Mouse (Mus musculus): ENCODE data around the gene Spsb1. TPM values are rescaled to one million over a fixed set of nuclear protein-coding genes. Genes with fewer than 3 reads are reported as not detected.

Gene Spsb1
- total RNA-seq, 2 experiments from 2014 or later: 17.7 to 19.6 TPM

DNA sequence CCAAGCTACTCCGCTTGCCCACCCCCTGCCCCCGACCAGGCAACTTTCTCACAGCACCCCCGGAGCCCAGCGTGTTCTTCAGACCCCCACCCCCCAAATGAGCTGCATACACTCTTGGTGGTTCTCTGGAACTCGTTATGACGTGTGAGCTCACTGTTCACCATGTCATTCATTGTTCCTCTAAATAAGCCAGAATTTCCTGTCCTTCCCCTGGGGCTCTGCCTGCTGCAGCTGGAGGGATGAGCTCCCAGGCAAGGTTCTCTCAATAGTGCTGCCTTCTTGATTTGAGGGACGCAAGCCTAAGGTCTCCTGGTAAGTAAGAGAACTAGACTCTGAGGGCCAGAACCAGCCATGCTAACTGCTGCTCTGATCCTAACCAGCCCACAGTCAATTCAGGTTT lies 59.6 kb downstream of the Spsb1 start:
- intact Hi-C loops (cut with DNase I): no loop called here
- no peak for DNase-seq (ENCODE audit: low spot score in 2 of 2)

DNA sequence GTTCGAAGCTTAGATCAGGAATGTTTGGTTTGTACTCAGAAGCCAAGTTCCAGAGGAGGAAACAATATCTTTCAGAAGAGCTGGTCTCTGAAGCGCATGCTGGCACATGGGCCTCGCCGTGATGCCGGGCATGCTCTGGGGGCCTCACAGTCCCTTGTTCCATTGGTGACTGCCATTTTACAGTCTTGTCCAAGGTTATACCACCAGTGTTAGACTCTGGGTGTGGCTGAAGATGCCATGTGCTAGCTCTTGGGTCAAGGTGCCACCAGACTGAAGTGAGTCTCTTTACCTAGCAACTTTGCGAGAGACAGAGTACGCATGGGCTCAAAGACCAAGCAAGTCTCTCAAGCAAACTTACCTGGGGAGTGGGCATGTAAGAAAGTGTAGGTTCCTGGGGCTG lies 60.5 kb downstream of the Spsb1 start:
- intact Hi-C loops (cut with DNase I): no loop called here
- DNase-seq (ENCODE audit: low spot score in 2 of 2): no peak

DNA sequence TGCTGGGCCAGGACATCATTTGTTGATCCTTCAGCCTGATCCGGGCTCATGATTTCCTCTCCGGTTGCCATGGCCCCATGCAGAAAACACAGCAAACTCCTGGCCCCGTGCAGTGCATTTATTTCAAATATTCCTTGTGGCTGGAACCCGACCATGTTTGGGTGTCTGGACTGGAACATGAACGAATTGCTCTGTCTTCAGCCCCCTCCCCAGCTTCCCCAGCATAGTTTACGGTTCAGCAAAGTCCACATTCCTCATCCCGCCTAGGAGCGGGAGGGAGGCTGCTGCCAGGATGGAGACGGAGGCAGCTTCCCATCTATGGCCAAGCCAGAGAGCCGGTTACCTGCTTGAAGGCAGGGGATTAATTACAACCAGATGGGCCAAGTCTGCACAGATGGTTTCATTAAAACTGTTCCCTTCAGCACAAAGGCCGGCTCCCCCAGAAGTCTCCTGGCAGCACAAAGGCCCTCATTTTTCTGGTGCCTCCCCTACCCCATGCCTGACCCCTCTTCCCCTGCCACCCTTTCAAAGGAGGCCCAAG lies 61.2 kb downstream of the Spsb1 start:
- DNase-seq (ENCODE audit: low spot score in 2 of 2): no peak
- intact Hi-C loops (cut with DNase I): no loop called here

DNA sequence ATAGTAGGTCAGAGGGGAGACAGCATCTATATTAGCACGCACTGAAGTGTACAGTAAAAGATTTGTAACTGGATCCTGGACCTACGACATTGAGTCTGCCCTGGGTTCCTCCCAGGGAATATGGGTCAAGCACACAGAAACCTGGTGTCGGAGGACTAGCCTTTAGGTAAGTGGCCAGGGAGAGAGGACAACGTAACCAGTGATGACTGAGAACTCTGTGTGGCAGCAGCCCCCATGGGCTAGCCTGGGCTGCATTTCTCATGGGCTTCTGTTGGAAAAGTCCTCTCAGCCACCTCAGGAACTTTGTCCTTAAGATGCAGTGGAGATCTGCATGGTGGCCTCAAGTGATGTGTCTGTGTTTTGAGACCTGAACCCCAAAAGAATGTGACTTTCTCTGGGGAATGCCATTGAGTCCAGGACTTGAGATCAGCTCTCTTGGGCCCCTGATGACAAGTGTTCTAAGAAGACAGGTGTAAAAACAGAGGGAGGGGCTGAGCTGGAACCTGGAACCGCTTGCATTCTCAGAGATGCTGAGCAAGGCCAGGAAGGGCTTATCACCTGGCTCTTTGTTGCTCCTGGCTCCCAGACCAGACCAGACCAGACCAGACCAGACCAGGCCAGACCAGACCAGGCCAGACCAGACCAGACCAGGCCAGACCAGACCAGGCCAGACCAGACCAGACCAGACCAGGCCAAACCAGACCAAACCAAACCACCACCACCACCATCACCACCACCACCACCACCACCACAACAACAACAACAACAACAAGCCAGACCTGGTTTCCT lies 63.5 kb downstream of the Spsb1 start:
- intact Hi-C loops (cut with DNase I): no loop called here

DNA sequence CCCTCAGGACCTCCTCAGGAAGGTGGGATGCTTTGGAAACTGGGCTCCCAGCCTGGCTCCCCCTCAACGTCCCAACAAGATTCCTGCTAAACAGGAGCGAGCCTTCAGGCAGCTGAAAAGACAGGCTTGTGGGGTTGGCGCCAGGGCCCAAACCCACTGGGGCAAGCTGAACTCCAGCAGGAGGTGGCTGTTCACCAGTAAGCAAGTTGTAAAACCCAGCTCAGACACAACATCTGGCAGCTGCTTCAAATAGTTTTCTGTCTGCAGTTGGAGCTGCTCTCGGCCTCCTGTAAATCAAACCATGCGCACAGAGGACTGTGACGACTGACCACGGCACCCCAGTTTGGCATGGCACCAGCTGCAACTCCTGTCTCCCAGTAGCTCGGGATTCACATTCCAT lies 64.3 kb downstream of the Spsb1 start:
- intact Hi-C loops (cut with DNase I): no loop called here
- no peak for DNase-seq (ENCODE audit: low spot score in 2 of 2)

More for the DNA sequence above, 63.5 kb downstream of the Spsb1 start:
- no peak for DNase-seq (ENCODE audit: low spot score in 2 of 2)

DNA sequence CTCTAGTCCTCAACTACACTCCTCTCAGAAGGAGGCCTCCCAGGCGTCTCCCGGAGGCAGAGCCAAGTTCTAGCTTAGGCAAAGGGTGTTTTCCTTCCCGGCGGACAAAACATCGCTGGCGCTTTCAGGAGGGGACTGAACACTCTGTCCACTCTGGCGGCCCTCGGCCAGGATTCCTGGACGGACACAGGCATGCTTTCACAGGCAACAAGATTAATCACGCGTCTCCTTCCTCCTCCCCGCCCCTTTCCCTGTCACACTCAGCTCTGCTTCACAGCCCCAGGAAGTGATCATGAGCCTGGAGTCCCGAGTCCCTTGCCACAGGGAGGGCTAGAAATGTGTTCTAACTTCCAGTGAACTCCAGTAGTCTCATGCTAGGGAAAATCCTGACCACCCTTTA lies 65.0 kb downstream of the Spsb1 start:
- intact Hi-C loops (cut with DNase I): no loop called here
- DNase-seq (ENCODE audit: low spot score in 2 of 2): peak; percentile 73 to 89

DNA sequence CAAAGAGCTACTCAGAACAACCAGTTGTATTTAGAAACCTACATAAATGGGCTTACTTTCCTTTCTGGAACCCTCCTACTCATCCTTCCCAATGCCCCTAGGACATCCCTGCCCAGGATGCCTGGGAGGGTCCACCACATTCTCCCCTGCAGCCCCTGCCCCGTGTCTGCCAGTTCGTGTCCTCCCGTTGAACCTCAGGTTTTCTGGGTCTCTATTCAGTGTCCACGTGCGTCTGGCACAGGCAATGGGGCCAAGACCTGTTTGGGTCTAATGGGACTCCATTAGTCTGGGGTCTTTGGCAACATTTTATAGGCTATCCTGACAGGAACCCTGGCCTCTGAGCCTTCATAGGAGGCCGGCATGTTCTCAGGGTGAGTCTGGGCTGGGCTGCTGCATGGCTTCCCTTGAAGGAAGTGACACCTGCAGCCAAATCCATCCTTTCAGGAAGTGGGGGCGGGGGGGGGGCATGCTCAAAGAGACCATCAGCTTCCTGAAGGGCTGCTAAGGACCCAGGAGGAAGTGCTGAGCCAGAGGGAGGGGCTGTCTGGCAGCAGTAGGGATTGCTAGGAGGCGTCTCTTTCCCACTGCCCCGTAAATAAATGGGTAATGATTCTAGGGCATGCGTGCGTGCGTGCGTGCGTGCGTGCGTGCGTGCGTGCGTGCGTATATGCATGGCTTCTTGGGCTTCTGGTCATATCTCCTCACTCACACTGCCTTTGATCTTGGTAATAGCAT lies 65.9 kb downstream of the Spsb1 start:
- no peak for DNase-seq (ENCODE audit: low spot score in 2 of 2)
- intact Hi-C loops (cut with DNase I): no loop called here

DNA sequence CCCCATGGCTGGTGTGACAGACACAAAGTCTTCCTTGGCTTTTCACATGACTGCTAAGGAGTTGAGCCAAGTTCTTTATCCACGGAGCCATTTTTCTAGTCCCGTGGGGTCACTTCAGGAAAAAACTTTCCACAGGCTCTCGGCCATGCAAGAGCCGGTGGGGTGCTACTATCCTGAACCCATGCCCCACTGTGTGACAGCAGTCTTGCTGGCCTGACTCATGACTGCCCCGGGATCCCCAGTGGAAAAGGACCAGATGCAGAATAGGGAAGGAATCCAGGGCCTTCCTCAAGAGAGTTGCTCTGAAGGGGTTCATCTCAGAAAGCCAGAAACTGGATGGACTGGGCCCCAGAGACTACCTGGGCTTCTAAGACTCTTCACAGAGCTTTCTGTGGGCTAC lies 66.7 kb downstream of the Spsb1 start:
- intact Hi-C loops (cut with DNase I): no loop called here

DNA sequence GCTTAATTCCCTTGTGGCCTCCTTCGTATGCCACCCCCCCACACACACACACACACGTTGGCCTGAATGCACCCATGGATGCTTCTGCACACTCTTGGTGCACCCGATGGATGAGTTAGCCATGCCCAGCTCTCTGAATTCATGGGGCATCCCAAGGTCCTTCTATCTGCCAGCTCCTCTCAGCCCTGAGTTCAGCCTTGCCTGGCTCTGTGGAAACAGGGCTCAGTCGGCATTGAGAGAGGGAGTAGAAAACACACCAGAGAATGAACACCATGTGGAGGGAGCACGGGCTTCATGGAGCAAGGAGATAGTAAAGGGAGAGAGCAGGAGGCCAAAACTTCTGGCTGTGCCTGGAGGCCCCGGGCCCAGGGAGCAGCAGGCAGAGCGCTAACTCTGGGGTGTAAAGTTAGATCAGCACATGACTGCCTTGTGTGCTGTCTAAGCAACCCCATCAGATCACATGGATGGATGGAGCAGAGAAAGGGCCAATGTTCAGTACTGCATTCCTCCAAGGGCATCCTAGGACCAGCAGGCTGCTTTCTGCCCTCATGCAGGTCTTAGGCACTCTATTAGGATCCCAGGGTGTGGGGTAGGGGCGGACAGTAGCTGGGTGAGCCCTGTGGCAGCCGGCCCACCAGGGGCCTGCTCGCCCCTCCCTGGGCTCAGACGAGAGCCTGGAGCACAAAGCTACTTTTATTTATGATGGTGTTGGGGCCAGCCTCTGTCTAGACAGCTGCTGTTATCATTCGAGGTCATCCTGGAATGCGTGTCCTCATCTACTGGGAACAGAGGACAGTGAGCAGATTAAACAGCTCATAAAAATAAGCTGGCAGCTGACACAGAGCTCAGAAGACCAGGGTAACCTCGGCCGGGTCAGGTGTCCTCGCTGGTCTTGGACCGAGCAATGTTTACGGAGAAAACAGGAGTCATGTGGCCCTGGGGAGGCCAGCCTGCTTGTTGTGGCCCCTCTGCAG lies 68.3 kb downstream of the Spsb1 start:
- intact Hi-C loops (cut with DNase I): no loop called here
- DNase-seq (ENCODE audit: low spot score in 2 of 2): no peak

More for the DNA sequence above, 66.7 kb downstream of the Spsb1 start:
- no peak for DNase-seq (ENCODE audit: low spot score in 2 of 2)

DNA sequence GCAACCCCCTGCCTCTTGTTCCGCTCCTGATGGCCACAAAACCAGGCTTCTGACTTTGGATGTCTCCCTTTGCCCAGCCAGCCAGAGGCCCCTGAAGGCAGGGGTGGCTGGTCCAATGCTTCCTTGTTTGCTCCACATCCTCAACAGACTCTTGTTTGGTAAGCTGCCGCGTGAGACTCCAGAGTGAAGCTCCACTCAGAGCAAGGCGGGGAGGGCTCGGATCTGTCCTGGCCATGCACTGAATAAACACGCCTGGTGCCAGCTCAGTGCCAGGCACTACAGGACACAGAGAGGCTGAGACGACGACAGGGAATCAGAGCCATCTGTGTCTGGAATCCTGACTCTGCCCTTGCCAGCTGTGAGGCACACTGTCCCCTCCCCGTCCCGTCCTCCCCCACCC lies 70.9 kb downstream of the Spsb1 start:
- intact Hi-C loops (cut with DNase I): no loop called here
- peak in 1 of 2 experiments; percentile 49 for DNase-seq (ENCODE audit: low spot score in 2 of 2)

DNA sequence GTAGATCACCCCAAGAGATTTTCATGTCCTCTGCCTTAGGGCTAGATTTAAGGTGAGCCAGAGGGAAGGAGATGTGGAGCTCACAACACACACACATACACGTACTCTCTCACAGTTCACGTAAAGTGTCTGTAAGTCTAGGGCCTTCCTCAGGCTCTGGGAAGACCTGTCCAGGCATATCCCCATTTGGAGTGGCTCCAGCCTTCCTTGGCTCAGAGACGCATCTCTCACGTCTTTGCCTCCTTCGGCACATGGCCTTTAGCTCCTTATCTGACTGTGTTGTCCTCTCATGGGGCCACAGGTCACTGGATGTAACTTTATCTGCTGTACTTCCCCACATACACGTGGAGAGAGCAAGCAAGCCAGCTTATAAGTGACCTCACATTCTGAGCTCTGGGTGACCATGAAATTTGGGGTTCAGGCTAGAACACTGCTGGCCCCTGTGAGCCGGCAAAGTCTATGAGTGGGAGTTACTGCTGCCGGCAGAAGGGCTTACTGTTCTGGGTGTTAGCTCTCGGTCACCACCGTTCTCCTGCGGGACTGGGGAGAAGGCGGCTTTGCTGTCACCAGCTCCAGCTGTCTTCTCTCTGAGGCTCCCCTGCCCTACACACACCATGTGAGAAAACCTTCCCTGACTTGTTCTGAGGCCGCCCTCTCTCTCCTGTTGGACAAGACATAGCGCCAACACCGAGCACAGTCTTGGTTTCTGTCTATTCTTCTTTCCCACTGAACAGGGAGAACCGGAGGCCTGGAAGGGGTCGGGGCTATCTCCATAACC lies 72.5 kb downstream of the Spsb1 start:
- no peak for DNase-seq (ENCODE audit: low spot score in 2 of 2)
- intact Hi-C loops (cut with DNase I): no loop called here

DNA sequence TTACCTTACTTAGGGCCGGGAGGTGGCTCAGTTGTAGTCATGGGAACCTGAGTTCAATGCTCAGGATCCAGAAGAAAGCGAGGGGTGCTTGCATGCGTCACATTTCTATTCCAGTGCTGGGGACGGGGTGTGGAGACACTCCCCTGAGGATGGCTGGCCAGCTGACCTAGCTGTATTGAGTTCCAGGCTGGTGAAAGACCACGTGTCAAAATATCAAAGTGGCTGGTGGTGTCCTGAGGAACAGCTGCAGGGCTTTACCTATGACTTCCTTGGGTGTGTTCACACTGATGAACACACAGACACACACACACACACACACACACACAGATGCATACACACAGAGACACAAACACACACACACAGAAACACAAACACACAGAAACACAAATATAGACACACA lies 73.9 kb downstream of the Spsb1 start:
- intact Hi-C loops (cut with DNase I): no loop called here
- no peak for DNase-seq (ENCODE audit: low spot score in 2 of 2)

DNA sequence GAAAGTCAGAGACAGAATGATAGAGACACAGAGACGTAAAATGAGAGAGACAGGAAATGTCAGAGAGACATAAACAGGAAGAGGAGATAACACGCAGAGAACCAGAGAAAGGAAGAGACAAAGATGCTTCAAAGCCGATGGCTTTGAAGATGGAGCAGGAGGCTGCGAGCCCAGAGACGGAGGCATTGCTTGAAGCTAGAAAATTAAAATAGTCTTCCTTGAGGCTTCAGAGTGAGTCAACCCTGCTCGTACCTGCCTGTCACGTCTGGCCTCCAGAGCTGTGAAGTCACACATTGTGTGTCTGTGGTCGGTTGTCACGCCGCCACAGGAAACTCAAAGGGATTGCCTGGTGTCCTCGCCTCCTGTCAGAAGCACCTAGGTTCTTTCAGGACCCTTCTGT lies 74.9 kb downstream of the Spsb1 start:
- intact Hi-C loops (cut with DNase I): no loop called here

DNA sequence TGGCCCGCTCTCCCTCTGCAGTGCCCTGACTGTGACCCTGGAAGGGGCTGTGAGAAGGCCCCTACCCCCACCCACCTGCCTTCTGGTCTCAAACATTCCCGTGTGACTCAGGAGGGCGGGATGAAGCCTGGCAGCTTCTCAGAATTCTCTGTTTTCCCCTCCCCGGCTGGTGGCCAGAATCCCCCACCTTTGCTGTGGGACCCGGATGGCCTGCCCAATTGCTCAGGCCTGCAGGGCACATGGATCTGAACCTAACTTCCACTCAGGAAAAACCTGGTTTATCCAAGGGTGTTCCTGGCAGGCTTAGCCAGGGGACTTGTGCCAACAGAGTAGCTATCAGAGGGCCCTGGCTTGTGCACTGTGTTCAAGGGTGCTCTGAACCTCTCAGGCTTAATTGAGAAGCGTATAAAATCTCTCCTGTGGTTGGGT lies 76.8 kb downstream of the Spsb1 start:
- intact Hi-C loops (cut with DNase I): no loop called here

More for the DNA sequence above, 74.9 kb downstream of the Spsb1 start:
- DNase-seq (ENCODE audit: low spot score in 2 of 2): no peak

DNA sequence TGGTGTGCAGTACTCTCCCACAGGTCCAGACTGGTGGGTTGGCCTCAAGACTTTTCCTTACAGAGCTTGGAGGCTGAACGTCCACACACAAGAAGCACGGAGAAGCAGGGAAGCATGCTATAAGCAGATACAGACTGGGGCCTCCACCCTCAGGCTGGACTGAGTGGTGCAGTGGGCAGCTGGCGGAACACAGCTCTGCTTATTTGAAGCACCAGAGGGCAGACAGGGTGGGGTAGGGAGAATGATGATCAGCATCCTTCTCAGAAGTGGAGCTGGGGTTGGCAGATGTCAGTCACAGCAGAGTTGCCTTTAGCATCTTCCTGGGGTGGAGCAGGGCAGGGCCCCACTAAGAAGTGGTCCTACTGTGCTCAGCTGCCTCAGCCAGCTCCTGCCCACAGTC lies 77.6 kb downstream of the Spsb1 start:
- intact Hi-C loops (cut with DNase I): no loop called here
- no peak for DNase-seq (ENCODE audit: low spot score in 2 of 2)

More for the DNA sequence above, 76.8 kb downstream of the Spsb1 start:
- DNase-seq (ENCODE audit: low spot score in 2 of 2): no peak

DNA sequence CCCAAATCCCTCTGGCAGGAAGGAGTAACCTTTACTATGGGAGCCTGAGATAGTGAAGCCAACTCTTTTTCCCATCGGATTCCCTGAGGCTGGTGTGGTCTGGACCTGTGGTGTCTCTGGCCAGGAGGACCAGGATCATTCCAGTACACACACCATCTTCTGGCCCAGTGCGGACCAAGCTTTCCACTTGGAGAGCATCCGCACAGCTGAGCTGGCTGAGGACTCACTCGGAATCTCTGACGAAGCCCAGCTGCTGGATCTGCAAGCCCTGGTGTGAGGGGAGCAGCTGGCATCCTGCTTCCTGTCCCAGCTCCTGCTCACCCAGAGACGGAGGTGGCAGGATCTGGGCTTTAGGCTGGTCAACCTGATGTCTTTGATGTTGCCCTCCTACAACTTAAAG lies 78.1 kb downstream of the Spsb1 start:
- intact Hi-C loops (cut with DNase I): no loop called here
- peak in 1 of 2 experiments; percentile 35 for DNase-seq (ENCODE audit: low spot score in 2 of 2)

DNA sequence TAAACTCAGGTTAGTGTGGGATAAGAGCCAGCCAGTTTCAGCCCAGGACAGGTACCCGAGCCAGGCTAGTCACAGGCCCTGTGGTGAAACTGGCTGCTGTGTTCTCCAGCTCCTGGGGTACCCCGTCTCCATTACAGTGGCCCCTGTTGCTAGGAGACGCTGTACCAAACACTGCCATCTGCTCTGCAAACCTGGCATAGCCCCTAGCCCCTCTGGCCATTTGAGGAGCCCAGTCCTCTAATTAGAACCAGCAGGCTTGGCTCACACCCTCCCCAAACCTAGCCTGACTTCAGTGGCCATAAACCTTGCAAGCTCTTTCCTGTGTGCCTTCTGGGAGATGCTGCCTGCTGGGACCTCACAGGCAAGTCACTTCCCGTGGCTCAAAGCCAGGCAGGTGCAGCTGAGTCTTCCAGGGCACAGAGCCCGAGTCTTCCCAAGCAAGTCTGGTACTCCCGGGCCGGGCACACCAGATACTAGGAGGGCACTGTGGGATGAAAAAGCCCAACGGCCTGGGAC lies 78.8 kb downstream of the Spsb1 start:
- intact Hi-C loops (cut with DNase I): no loop called here
- no peak for DNase-seq (ENCODE audit: low spot score in 2 of 2)

DNA sequence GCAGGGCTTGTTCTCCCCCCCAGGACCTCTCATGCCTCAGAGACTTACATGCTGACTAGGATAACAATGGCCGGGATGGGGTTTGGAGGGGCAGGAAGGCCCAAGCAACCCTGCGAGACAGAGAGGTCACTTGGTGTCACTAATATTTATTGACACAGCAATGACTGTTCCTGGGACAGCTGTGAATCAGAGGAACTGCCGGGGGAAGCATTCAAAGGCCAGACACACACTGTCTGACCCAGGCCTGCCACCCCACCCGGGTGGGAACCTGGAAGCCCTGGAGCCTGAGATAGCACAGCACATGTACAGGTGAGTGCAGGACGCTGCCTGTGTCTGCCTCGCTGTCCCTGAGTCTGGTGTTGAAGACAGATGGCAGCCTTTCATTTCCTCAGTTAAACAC lies 79.5 kb downstream of the Spsb1 start:
- no peak for DNase-seq (ENCODE audit: low spot score in 2 of 2)
- intact Hi-C loops (cut with DNase I): no loop called here

DNA sequence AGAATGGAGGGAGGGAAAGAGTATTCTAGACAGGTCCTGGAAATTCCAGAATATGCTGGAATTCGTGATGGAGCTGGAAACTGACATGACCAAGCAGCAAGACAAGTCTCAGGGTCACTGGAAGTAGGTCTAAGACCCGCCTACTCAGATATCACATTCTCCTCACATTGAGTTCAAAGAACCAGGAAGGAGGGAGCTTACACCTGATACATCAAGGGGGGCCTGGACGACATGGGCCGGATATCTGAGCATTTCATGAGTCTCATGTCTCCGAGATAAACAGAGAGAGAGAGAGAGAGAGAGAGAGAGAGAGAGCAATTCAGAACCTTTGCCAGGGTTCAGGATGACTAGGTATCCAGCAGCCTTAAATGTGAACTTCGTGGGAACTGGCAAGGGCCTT lies 82.6 kb downstream of the Spsb1 start:
- DNase-seq (ENCODE audit: low spot score in 2 of 2): no peak

More for the DNA sequence above, 82.6 kb downstream of the Spsb1 start:
- intact Hi-C loops (cut with DNase I): no loop called here

All from left cerebral cortex, postnatal 14 days (tissue).